Mouse (Mus musculus) heart, postnatal 36 days (tissue): Measurements from ENCODE around the gene Helq. TPM values are rescaled to one million over a fixed set of nuclear protein-coding genes. Genes with fewer than 3 reads are reported as not detected.

Source experiments
- DNase-seq, 2 experiments: peaks; one replicate each; pipeline ENCODE4 v3.0.0; 2021 to 2022
- intact Hi-C: fragments of 180-260 bp; cut with DNase I; formaldehyde crosslinking; loops from one replicate; pipeline ENCODE4 v1.15.1; 2025
- total RNA-seq, 2 experiments: library from RNA; stranded (reverse); gene quantifications; 2 replicates each; pipeline ENCODE4 v1.2.3; 2021

The Helq gene
- total RNA-seq = 1 to 10 TPM; 2.1 to 3.6 TPM

- intact Hi-C loops = loop anchor here (2.0 to 5.0 kb wide), 2 partner anchors 22 to 121 kb away; partner anchors contain the start of genes Abraxas1 and Coq2
- peak; percentile 84 to 87 for DNase-seq
Observed at GRCm38 (mm10) chr5:100798165-100798860, at the start of gene Helq, which contains the start of gene Mrps18c. Helq (minus strand) TSS chr5:100798598. Mrps18c (plus strand) TSS chr5:100798627.

GRCm38 (mm10) chr5:100847143-100847542 is 48.7 kb upstream of the Helq start:
- intact Hi-C loops = loop anchor here (5.0 kb wide), 1 partner anchor 65 kb away; no protein-coding TSS in a partner anchor
- no peak for DNase-seq

GRCm38 (mm10) chr5:100846599-100846920 is 48.2 kb upstream of the Helq start:
- intact Hi-C loops = loop anchor here (1.0 to 5.0 kb wide), 2 partner anchors 26 to 66 kb away; partner anchors contain the start of gene Abraxas1

GRCm38 (mm10) chr5:100845848-100846598 is 47.6 kb upstream of the Helq start:
- peak; percentile 74 to 86 for DNase-seq
- intact Hi-C loops = loop anchor here (1.0 to 5.0 kb wide), 2 partner anchors 26 to 66 kb away; partner anchors contain the start of gene Abraxas1

More at GRCm38 (mm10) chr5:100846599-100846920, 48.2 kb upstream of the Helq start:
- DNase-seq = no peak

GRCm38 (mm10) chr5:100845485-100845847 is 47.1 kb upstream of the Helq start, which contains the start of gene Gpat3:
Gpat3 (plus strand) TSS chr5:100845713.
- intact Hi-C loops = loop anchor here (5.0 kb wide), 1 partner anchor 67 kb away; no protein-coding TSS in a partner anchor
- DNase-seq = peak; percentile 46 to 54

- intact Hi-C loops = no loop called here
- DNase-seq = no peak
Observed at GRCm38 (mm10) chr5:100844485-100844884, 46.1 kb upstream of the Helq start.

GRCm38 (mm10) chr5:100837907-100838306 is 39.5 kb upstream of the Helq start:
- peak; percentile 29 to 45 for DNase-seq
- intact Hi-C loops = loop anchor here (1.0 kb wide), 1 partner anchor 22 kb away; no protein-coding TSS in a partner anchor

GRCm38 (mm10) chr5:100835862-100836538 is 37.6 kb upstream of the Helq start:
- intact Hi-C loops = no loop called here
- DNase-seq = no peak

- intact Hi-C loops = no loop called here
- DNase-seq = no peak
Observed at GRCm38 (mm10) chr5:100833841-100834240, 35.4 kb upstream of the Helq start.

GRCm38 (mm10) chr5:100832680-100833079 is 34.3 kb upstream of the Helq start:
- intact Hi-C loops = no loop called here

GRCm38 (mm10) chr5:100828701-100829100 is 30.3 kb upstream of the Helq start:
- intact Hi-C loops = no loop called here
- DNase-seq = no peak

More at GRCm38 (mm10) chr5:100832680-100833079, 34.3 kb upstream of the Helq start:
- DNase-seq = no peak

GRCm38 (mm10) chr5:100826531-100826930 is 28.1 kb upstream of the Helq start:
- intact Hi-C loops = loop anchor here (1.0 kb wide), 1 partner anchor 89 kb away; no protein-coding TSS in a partner anchor

GRCm38 (mm10) chr5:100825975-100826374 is 27.6 kb upstream of the Helq start:
- intact Hi-C loops = loop anchor here (1.0 kb wide), 1 partner anchor 89 kb away; no protein-coding TSS in a partner anchor
- no peak for DNase-seq

More at GRCm38 (mm10) chr5:100826531-100826930, 28.1 kb upstream of the Helq start:
- no peak for DNase-seq

GRCm38 (mm10) chr5:100822826-100823225 is 24.4 kb upstream of the Helq start:
- intact Hi-C loops = no loop called here
- no peak for DNase-seq

GRCm38 (mm10) chr5:100821375-100821774 is 23.0 kb upstream of the Helq start:
- intact Hi-C loops = loop anchor here (2.0 kb wide), 1 partner anchor 23 kb away; the partner anchor contains the start of genes Helq and Mrps18c
- no peak for DNase-seq

- DNase-seq = peak; percentile 87
- intact Hi-C loops = loop anchor here (1.0 to 2.0 kb wide), 2 partner anchors 22 to 26 kb away; partner anchors contain the start of genes Helq and Mrps18c
Observed at GRCm38 (mm10) chr5:100820483-100821184, 22.2 kb upstream of the Helq start, which contains the start of gene Abraxas1. Abraxas1 (minus strand) TSS chr5:100820965.

- intact Hi-C loops = loop anchor here (1.0 to 10.0 kb wide), 4 partner anchors 21 to 275 kb away; partner anchors contain the start of genes Coq2, Helq and Mrps18c
- DNase-seq = no peak
Observed at GRCm38 (mm10) chr5:100819568-100820480, 21.4 kb upstream of the Helq start.

- DNase-seq = no peak
- intact Hi-C loops = loop anchor here (5.0 to 10.0 kb wide), 2 partner anchors 141 to 274 kb away; partner anchors contain the start of gene Coq2
Observed at GRCm38 (mm10) chr5:100818341-100818740, 19.9 kb upstream of the Helq start.
